Mouse (Mus musculus) hindbrain, postnatal 0 days (tissue): ENCODE measurements around the gene Snupn. TPM values are rescaled to one million over a fixed set of nuclear protein-coding genes. Genes with fewer than 3 reads are reported as not detected.

Experiments used
- ATAC-seq: fragments of 200-750 bp; cut with Nextera tagmentation; 2 replicates; pipeline ENCODE4 v1.8.0; 2017; ENCODE audit warnings: mild to moderate bottlenecking, moderate TSS enrichment, moderate library complexity
- DNase-seq: peaks from one replicate; pipeline ENCODE4 v3.0.0-alpha.2; 2015; ENCODE audit warnings: low spot score
- H3K27ac ChIP-seq: fragments of 300-500 bp; sonication (generic); 2 replicates; pipeline ENCODE4 v1.5.1; 2014; ENCODE audit warnings: mild to moderate bottlenecking
- H3K27me3 ChIP-seq: fragments of 300-500 bp; sonication (generic); 2 replicates; pipeline ENCODE4 v1.6.1; 2014; ENCODE audit warnings: low read length, mixed read lengths; ENCODE audit not compliant: insufficient read depth
- H3K36me3 ChIP-seq: fragments of 300-500 bp; sonication (generic); 2 replicates; pipeline ENCODE4 v1.6.1; 2014; ENCODE audit warnings: low read length, mixed read lengths; ENCODE audit not compliant: insufficient read depth
- H3K4me1 ChIP-seq: fragments of 300-500 bp; sonication (generic); 2 replicates; pipeline ENCODE4 v1.6.1; 2014; ENCODE audit warnings: antibody characterized with exemption, low read length, mixed read lengths; ENCODE audit not compliant: insufficient read depth
- H3K4me2 ChIP-seq: fragments of 300-500 bp; sonication (generic); 2 replicates; pipeline ENCODE4 v1.6.1; 2014; ENCODE audit warnings: low read depth, mild to moderate bottlenecking, low read length, moderate library complexity, mixed read lengths
- H3K4me3 ChIP-seq: fragments of 300-500 bp; sonication (generic); 2 replicates; pipeline ENCODE4 v1.5.1; 2014; ENCODE audit warnings: low read length
- H3K9ac ChIP-seq: fragments of 300-500 bp; sonication (generic); replicated peaks from 2 replicates; pipeline ENCODE4 v1.6.1; 2014; ENCODE audit warnings: mild to moderate bottlenecking, low read length, moderate library complexity, mixed read lengths
- H3K9me3 ChIP-seq: fragments of 300-500 bp; sonication (generic); 2 replicates; pipeline ENCODE4 v1.6.1; 2016; ENCODE audit warnings: low read length, mixed read lengths
- CTCF ChIP-seq: IDR thresholded peaks from 2 replicates; pipeline ENCODE4 v1.5.1; 2016; ENCODE audit warnings: antibody characterized with exemption, control low read depth, low read depth
- WGBS: fragments of 180-500 bp; shearing (Covaris S2); extraction: QIAGEN DNeasy Blood & Tissue Kit; methylation state at CpG from one replicate; pipeline ENCODE4 v1.1.7; 2014; 5-methylcytosine and 5-hydroxymethylcytosine counted together
- polyA plus RNA-seq: library from polyadenylated mRNA; unstranded; fragments of >200 nt; fragmentation: Nextera tagmentation; extraction: Ambion mirVana; gene quantifications from 2 replicates; pipeline ENCODE4 v1.2.1, GENCODE M21; 2015
- total RNA-seq: library from RNA; depleted of rRNA; stranded (reverse); fragments of >200 nt; gene quantifications from 2 replicates; pipeline ENCODE4 v1.2.3, GENCODE M21; 2014

Gene Snupn
- total and polyA plus RNA-seq, 2 experiments from 2014 or later: 17.6 to 22.6 TPM

DNA sequence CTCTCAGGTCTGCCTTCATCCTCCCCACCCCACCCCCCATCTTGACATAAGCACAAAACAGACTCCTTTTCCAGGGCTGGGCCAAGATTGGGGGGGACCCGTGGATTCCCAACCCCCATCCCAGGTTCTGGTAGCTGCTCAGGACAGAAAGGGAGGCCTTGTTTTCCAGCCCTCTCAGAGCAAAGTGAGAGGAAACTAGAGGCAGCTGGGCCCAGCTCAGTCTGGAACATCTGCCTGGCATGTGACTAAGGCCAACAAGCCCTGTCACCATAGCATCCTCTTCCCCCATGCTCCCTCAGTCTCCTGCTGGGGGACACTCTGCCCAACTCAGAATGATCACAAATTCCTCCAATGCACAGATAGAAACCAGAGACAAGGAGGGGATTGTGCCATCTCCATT is 35.6 kb upstream of the Snupn start:
- no peak for ATAC-seq
- Histone ChIP-seq H3K9me3 (no peaks in the 10 kb centered on the region), H3K4me1 (no peaks in the 10 kb centered on the region), H3K27ac (no peak overlapping the region), H3K36me3 (no peaks in the 10 kb centered on the region), H3K4me3 (no peak overlapping the region), H3K27me3 (no peaks in the 10 kb centered on the region), H3K9ac (no peak overlapping the region), H3K4me2 (no peak overlapping the region)
- no peak for DNase-seq
- no peak for TF ChIP-seq CTCF
- WGBS: 82% methylated on average over 1 of the region's 1 CpGs

DNA sequence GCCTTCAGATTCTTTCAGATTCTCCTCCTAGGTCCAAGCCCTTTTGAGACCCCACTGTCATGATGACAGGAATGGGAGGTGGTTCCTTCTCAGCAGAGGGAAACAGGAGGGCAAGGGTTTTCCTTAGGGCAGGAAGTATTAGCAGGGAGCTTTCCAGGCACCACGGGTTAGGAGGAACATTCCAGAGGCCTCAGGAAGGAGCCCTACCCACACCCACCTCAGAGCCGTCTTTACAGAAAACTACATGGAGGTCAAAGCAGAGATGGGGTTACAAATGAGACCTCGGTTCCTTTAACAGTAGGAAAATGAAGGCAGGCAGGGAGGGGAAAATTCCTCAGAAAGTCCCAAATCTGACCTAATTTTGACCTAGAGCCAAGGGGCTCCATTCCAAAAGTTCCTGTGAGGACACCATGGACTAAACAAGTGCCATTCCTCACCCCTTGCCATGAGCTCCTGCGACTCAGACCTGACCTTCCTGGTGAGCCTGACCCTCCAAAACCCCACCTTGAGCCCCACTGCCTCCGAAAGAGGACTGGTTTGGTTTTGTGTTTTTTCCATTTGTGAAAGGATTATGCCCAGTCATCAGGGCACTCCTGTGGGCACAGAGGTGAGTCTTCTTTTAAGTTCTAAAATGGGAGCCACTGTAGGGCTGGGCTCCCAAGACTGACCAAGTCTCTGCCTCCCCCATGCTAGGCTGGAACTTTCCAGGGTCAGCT is 34.8 kb upstream of the Snupn start:
- 83% methylated on average over 5 of the region's 5 CpGs for WGBS
- ATAC-seq: no peak

GRCm38 (mm10) chr9:56917131-56917530 is 33.5 kb upstream of the Snupn start:
- Histone ChIP-seq H3K9me3 (no peaks in the 10 kb centered on the region), H3K4me1 (no peaks in the 10 kb centered on the region), H3K4me2 (no peak overlapping the region), H3K4me3 (no peak overlapping the region), H3K9ac (no peak overlapping the region), H3K36me3 (no peaks in the 10 kb centered on the region), H3K27ac (no peak overlapping the region), H3K27me3 (no peaks in the 10 kb centered on the region)
- no peak for ATAC-seq
- 66% methylated on average over 2 of the region's 2 CpGs for WGBS
- no peak for TF ChIP-seq CTCF
- no peak for DNase-seq

More for the DNA sequence above, 34.8 kb upstream of the Snupn start:
- no peaks in the 10 kb centered on the region for H3K9me3 ChIP-seq
- no peaks in the 10 kb centered on the region for H3K36me3 ChIP-seq
- TF ChIP-seq CTCF: no peak
- H3K4me2 ChIP-seq: no peak overlapping the region
- H3K27me3 ChIP-seq: no peaks in the 10 kb centered on the region
- no peaks in the 10 kb centered on the region for H3K4me1 ChIP-seq
- H3K4me3 ChIP-seq: no peak overlapping the region
- no peak overlapping the region for H3K9ac ChIP-seq
- DNase-seq: no peak
- H3K27ac ChIP-seq: no peak overlapping the region

DNA sequence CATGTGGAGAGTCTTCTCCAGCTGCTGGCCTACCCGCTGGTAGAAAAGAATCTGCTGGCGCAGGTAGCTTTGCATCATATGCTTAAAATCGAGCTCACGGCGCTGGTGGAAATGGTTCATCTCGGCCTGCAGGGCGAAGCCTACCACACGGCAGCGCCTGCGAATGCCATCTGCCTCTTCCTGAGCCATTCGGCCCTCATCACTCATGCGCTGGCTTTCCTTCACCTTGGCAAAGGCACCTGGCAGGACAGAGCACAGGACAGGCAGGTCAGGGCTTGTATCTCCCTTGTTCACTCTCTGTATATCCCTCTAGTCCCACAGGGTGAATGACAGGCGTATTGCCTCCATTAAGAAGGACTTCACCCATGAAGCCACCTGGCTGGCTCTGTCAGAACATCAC is 32.2 kb upstream of the Snupn start:
- H3K36me3 ChIP-seq: no peaks in the 10 kb centered on the region
- ATAC-seq (no peak), DNase-seq (no peak)
- H3K4me3 ChIP-seq: no peak overlapping the region
- no peaks in the 10 kb centered on the region for H3K27me3 ChIP-seq
- no peak overlapping the region for H3K4me2 ChIP-seq
- H3K27ac ChIP-seq: no peak overlapping the region
- 96% methylated on average over 13 of the region's 13 CpGs for WGBS
- no peaks in the 10 kb centered on the region for H3K9me3 ChIP-seq
- no peak for TF ChIP-seq CTCF
- no peaks in the 10 kb centered on the region for H3K4me1 ChIP-seq
- H3K9ac ChIP-seq: no peak overlapping the region

GRCm38 (mm10) chr9:56922746-56923145 is 27.9 kb upstream of the Snupn start:
- Histone ChIP-seq H3K9ac (no peak overlapping the region), H3K9me3 (no peaks in the 10 kb centered on the region), H3K27me3 (no peaks in the 10 kb centered on the region), H3K4me3 (no peak overlapping the region), H3K36me3 (no peaks in the 10 kb centered on the region), H3K27ac (no peak overlapping the region), H3K4me1 (no peaks in the 10 kb centered on the region; the same call in none of the 2 replicates), H3K4me2 (no peak overlapping the region)
- DNase-seq (no peak), ATAC-seq (no peak)
- 95% methylated on average over 4 of the region's 4 CpGs for WGBS
- no peak for TF ChIP-seq CTCF

DNA sequence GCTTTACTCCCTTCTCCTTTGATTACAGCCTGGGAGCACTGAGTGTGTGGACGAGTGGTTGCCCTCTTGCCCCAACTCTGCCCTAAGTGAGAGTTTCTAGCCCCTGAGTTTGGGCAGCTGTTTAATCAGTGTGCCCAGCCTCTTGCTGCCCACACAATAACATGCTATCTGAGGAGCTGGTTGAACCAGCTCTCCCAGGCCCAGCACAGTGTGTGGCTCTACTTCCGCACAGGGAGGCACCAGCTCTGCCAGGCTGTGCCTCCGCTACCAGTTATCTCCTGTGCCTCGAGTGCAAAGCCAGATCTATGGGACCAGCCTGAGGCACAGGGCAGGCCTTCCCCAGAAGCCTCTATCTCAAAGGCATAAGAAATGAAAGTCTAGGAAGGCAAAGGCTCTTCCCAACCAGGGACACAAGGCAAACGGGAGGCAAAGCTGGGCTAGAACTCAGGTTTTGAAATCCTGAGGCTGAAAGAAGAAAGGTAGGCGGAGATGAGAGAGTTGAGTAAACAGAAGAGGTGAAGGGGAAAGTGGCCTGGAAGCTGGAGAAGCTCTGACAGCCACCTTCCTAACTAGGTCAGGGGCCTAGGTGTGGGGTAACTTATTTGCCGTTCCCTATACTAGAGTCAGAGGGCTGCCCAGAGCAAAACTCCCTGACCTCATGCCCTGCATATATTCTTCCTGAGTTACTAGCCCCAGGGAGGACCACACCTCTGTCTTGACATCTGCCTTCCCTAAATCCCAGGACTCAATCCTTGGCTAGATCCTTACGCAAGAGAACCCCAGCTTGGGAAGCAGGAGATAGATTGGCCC is 26.6 kb upstream of the Snupn start:
- H3K4me3 ChIP-seq: peak overlapping the region; percentile 11; the same call in 1 of the 2 replicates
- no peaks in the 10 kb centered on the region for H3K36me3 ChIP-seq
- peak overlapping the region; percentile 24; the same call in 1 of the 2 replicates for H3K9ac ChIP-seq
- H3K4me2 ChIP-seq: peak overlapping the region; percentile 85
- no peak for TF ChIP-seq CTCF
- ATAC-seq (no peak), DNase-seq (no peak)
- H3K27me3 ChIP-seq: no peaks in the 10 kb centered on the region
- peak overlapping the region; percentile 15; the same call in 1 of the 2 replicates for H3K27ac ChIP-seq
- H3K4me1 ChIP-seq: no peaks in the 10 kb centered on the region; the same call in none of the 2 replicates
- WGBS: 61% methylated on average over 8 of the region's 8 CpGs
- no peaks in the 10 kb centered on the region for H3K9me3 ChIP-seq
